Mouse (Mus musculus) cerebellum, adult 11-12 months (tissue): ENCODE data around the gene Ocln.
A peak's percentile ranks its signal among the peaks of the same experiment; 100 is the strongest.
"Not testable (repeated sequence)": the region's sequence is repeated elsewhere in the genome, so short reads cannot be mapped to it uniquely, and the experiment has no call there.

ENCODE experiments used
- DNase-seq: peaks from one replicate; pipeline ENCODE4 v3.0.0; 2022

The Ocln gene

GRCm38 (mm10) chr13:100543011-100543767, 9.3 kb downstream of the Ocln start:
- DNase-seq: no peak

GRCm38 (mm10) chr13:100536149-100536548, 16.4 kb downstream of the Ocln start:
- no peak for DNase-seq

GRCm38 (mm10) chr13:100532788-100533365, 19.6 kb downstream of the Ocln start:
- DNase-seq: no peak

- DNase-seq: no peak
These were observed 25.9 kb downstream of the Ocln start for GRCm38 (mm10) chr13:100526649-100527038.

GRCm38 (mm10) chr13:100525935-100526648, 26.4 kb downstream of the Ocln start:
- peak; percentile 58 for DNase-seq

- DNase-seq: no peak
These were observed 27.6 kb downstream of the Ocln start for GRCm38 (mm10) chr13:100524896-100525295.

- DNase-seq: no peak
These were observed 28.8 kb downstream of the Ocln start for GRCm38 (mm10) chr13:100523698-100524097.

- DNase-seq: no peak
These were observed 30.6 kb downstream of the Ocln start for GRCm38 (mm10) chr13:100521724-100522591.

GRCm38 (mm10) chr13:100519162-100519561, 33.4 kb downstream of the Ocln start:
- DNase-seq: no peak

- DNase-seq: no peak
These were observed 34.3 kb downstream of the Ocln start for GRCm38 (mm10) chr13:100518191-100518590.

- no peak for DNase-seq
These were observed 34.8 kb downstream of the Ocln start for GRCm38 (mm10) chr13:100517652-100518153.

GRCm38 (mm10) chr13:100516213-100517105, 36.1 kb downstream of the Ocln start:
- peak; percentile 29 for DNase-seq

GRCm38 (mm10) chr13:100512792-100513191, 39.7 kb downstream of the Ocln start:
- DNase-seq: no peak

- no peak for DNase-seq
These were observed 40.6 kb downstream of the Ocln start for GRCm38 (mm10) chr13:100511860-100512364.

- no peak for DNase-seq
These were observed 41.2 kb downstream of the Ocln start for GRCm38 (mm10) chr13:100511146-100511859.

- DNase-seq: not testable (repeated sequence)
These were observed 52.9 kb downstream of the Ocln start for GRCm38 (mm10) chr13:100499625-100500024.

- no peak for DNase-seq
These were observed 57.2 kb downstream of the Ocln start for GRCm38 (mm10) chr13:100495337-100495736.

GRCm38 (mm10) chr13:100494370-100494769, 58.1 kb downstream of the Ocln start:
- not testable (repeated sequence) for DNase-seq

GRCm38 (mm10) chr13:100493313-100493712, 59.2 kb downstream of the Ocln start:
- DNase-seq: peak; percentile 27

- DNase-seq: peak; percentile 76
These were observed 60.3 kb downstream of the Ocln start, which contains the start of gene Gtf2h2 for GRCm38 (mm10) chr13:100492061-100492787. Gene Gtf2h2 (minus strand): TSS chr13:100492579.
